Mouse (Mus musculus) left cerebral cortex, postnatal 36 days (tissue): ENCODE results near the gene Olfr180. TPM values are rescaled to one million over a fixed set of nuclear protein-coding genes. Genes with fewer than 3 reads are reported as not detected.

Experiments used
- DNase-seq, 2 experiments: peaks; one replicate each; pipeline ENCODE4 v3.0.0; 2021 to 2022; ENCODE audit warnings: low spot score in 2 of 2, mixed read lengths in 1 of 2
- intact Hi-C: fragments of 180-260 bp; cut with DNase I; formaldehyde crosslinking; loops from one replicate; pipeline ENCODE4 v1.15.1; 2025
- total RNA-seq, 2 experiments: library from RNA; stranded (reverse); gene quantifications; 2 replicates each; pipeline ENCODE4 v1.2.3; 2021

Olfr180 gene
- total RNA-seq, result not detected

- intact Hi-C loops, result no loop called here
- DNase-seq, result no peak
Observed at GRCm38 (mm10) chr16:58929292-58929691, at the start of gene Olfr180. Gene Olfr180, minus strand, starts transcription at chr16:58929392.

- intact Hi-C loops, result no loop called here
- DNase-seq, result no peak
Observed at GRCm38 (mm10) chr16:58928655-58929054, 537 bp downstream of the Olfr180 start, which contains the start of gene Olfr181. Gene Olfr181, minus strand, starts transcription at chr16:58928755.

- intact Hi-C loops, result no loop called here
- DNase-seq, result no peak
Observed at GRCm38 (mm10) chr16:58891963-58892362, 37.2 kb downstream of the Olfr180 start, which contains the start of gene Olfr178. Gene Olfr178, minus strand, starts transcription at chr16:58892063.

- no peak for DNase-seq
- intact Hi-C loops, result no loop called here
Observed at GRCm38 (mm10) chr16:58884416-58884815, 44.8 kb downstream of the Olfr180 start.

- no peak for DNase-seq
- intact Hi-C loops, result no loop called here
Observed at GRCm38 (mm10) chr16:58874668-58875067, 54.5 kb downstream of the Olfr180 start, which contains the start of gene Olfr177. Gene Olfr177, minus strand, starts transcription at chr16:58874768.

Other genes with a start within 250 kb of the Olfr180 start
- gene Gpr15, start 210.3 kb downstream of the Olfr180 start, total RNA-seq, result not detected
- 100 to 1,000 TPM in 1 of 2 experiments, 10 to 100 TPM in 1; 90.8 to 105 TPM for gene Cldnd1, start 201.5 kb downstream of the Olfr180 start, total RNA-seq
- gene Olfr172, start 166.2 kb downstream of the Olfr180 start, total RNA-seq, result not detected
- gene Olfr173, start 129.1 kb downstream of the Olfr180 start, total RNA-seq, result not detected
- not detected for gene Olfr175-ps1, start 102.6 kb downstream of the Olfr180 start, total RNA-seq
- gene Olfr177, start 54.6 kb downstream of the Olfr180 start, total RNA-seq, result not detected
- gene Olfr178, start 37.3 kb downstream of the Olfr180 start, total RNA-seq, result not detected
- not detected for gene Olfr181, start 637 bp downstream of the Olfr180 start, total RNA-seq
- gene Olfr183, start 66.0 kb upstream of the Olfr180 start, total RNA-seq, result not detected
- not detected for gene Olfr186, start 100.9 kb upstream of the Olfr180 start, total RNA-seq
- gene Olfr187, start 110.4 kb upstream of the Olfr180 start, total RNA-seq, result not detected
- gene Olfr190, start 148.6 kb upstream of the Olfr180 start, total RNA-seq, result not detected
- gene Olfr191, start 160.4 kb upstream of the Olfr180 start, total RNA-seq, result not detected
- gene Olfr193, start 182.5 kb upstream of the Olfr180 start, total RNA-seq, result not detected
- gene Olfr194, start 191.7 kb upstream of the Olfr180 start, total RNA-seq, result not detected
- not detected for gene Olfr195, start 217.7 kb upstream of the Olfr180 start, total RNA-seq
- not detected for gene Olfr196, start 241.1 kb upstream of the Olfr180 start, total RNA-seq